Mouse (Mus musculus): Measurements from ENCODE around the gene Eef1akmt2. TPM values are rescaled to one million over a fixed set of nuclear protein-coding genes. Genes with fewer than 3 reads are reported as not detected.

Eef1akmt2 gene
- polyA plus RNA-seq, 1 experiment from 2014 or later: 80.9 TPM

DNA sequence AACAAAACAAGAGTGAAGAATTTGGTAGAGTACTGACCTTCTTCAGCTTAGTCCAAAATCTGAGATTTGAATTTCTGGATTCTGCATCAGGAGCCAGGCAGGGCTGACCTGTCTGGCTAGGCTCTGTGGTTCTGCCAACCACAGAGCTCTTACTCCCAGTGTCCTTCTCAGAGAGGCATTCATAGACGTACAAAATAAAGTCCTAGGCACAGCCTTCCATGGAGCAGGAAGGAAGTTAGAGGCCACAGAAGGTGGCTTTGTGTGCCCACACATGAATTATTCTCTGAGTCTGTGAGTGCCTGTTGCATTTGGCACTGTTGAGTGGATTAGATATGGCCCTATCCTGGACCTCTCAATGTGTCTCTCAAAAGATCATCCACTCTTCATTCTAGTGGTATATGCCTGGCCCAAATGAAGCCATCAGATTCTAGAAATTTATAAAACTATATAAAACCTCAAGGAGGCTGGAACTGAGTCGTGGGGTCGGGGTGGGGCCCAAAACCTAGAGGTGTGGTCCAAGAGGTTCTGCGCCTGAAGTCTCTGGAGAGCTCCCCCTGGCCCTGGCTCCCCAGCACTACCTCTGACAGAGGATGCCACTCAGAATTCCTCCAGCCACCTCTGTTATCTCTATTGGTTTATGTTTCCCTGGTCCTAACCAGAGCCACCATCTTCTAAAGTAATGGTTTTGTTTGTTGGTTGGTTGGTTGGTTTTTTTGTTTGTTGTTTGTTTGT lies 36.2 kb upstream of the Eef1akmt2 start:
- WGBS: 67% methylated on average over 4 of the region's 4 CpGs
- H3K27me3 ChIP-seq (ENCODE audit: poor library complexity, severe bottlenecking): no peaks in the 10 kb centered on the region
- peaks cover 21% of the 10 kb centered on the region for H3K36me3 ChIP-seq (replicated peaks)
- H3K4me1 ChIP-seq: peaks cover 11% of the 10 kb centered on the region; the same call in 1 of the 2 replicates
- no peak overlapping the region for H3K27ac ChIP-seq
- no peak overlapping the region for H3K4me3 ChIP-seq
- no peaks in the 10 kb centered on the region for H3K9me3 ChIP-seq
- DNase-seq (ENCODE audit: extremely low spot score, low spot score): no peak

DNA sequence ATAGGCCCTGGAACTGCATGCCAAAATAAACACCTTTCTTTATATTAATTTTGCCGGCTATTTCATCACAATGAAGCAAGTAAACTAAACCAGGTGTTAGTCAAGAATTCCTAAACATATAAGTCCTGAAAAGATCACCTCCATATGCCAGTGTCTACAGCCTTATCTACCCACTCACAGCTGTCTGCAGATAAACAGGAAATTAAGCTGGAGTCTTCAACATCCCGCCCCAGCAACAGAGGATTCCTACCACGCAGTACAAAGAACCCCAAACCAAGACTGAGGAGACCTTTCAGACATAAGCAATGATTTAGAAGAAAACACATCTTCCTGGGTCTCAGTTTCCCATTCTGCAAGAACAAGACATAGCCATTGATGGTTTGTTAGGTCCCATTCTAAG lies 35.6 kb upstream of the Eef1akmt2 start:
- H3K4me3 ChIP-seq: no peak overlapping the region
- H3K27ac ChIP-seq: no peak overlapping the region
- H3K4me1 ChIP-seq: peaks cover 11% of the 10 kb centered on the region; the same call in 1 of the 2 replicates
- no peaks in the 10 kb centered on the region for H3K27me3 ChIP-seq (ENCODE audit: poor library complexity, severe bottlenecking)
- 84% methylated on average over 3 of the region's 3 CpGs for WGBS
- no peak for DNase-seq (ENCODE audit: extremely low spot score, low spot score)
- H3K36me3 ChIP-seq (replicated peaks): peaks cover 27% of the 10 kb centered on the region
- no peaks in the 10 kb centered on the region for H3K9me3 ChIP-seq

DNA sequence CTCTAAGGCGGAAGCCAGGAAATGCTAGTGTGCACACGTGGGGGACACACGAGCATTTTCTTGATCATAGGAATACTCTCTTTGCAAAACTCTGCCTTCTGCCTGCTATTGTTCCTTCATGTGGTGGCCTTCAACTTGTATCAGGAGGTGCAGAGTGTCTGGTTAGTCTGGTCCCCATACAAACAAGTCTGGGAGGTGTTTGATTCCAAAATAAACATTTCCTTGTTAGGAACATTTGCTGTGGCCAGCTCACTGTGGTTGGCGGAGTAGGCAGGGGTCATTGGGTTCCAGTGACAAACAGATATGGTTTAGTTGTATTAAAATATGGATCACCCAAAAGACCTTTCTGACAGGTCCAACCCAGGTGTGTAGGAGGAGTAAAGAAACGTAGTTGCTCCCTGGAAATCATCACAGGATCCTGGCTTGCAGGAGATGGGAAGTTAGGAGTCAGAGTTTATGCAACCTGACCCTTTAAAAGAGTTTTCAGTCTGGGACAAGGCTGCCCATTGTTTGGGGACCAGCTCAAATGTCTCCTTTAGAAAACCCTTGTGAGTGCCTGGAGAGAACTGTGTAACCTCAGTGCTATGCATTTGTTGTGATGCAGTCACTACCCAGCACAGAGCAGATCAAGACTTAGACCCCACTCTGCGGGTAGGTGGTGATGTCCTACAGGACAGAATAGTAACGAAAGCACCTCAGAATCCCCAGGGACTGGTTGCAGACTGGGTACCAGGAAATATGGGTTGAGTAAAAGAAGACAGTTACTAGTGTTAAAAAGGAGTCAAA lies 34.7 kb upstream of the Eef1akmt2 start:
- H3K4me1 ChIP-seq: peaks cover 11% of the 10 kb centered on the region; the same call in 1 of the 2 replicates
- no peak for DNase-seq (ENCODE audit: extremely low spot score, low spot score)
- WGBS: 70% methylated on average over 7 of the region's 7 CpGs
- peaks cover 36% of the 10 kb centered on the region for H3K36me3 ChIP-seq (replicated peaks)
- H3K27ac ChIP-seq: peak overlapping the region; percentile 32; the same call in 1 of the 2 replicates
- no peaks in the 10 kb centered on the region for H3K9me3 ChIP-seq
- H3K27me3 ChIP-seq (ENCODE audit: poor library complexity, severe bottlenecking): no peaks in the 10 kb centered on the region
- H3K4me3 ChIP-seq: no peak overlapping the region

DNA sequence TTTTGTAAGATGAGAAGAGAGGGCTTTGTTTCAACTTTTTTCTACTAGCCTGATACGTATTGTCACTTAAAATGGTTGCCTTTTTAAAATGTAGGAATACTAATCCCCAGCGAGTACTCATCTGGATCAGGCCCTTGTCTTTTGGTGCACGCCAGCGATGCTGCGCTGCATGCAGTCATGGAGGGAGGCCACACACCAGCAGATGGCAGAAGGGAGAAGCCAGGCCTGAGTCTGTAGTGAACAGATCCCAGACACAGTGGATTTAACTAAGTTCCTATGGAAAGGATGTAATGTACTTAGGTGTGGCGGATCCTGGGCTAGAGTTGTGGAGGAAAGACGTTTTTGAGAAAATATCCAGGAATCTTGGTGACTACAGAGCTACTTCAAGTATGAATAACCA lies 31.6 kb upstream of the Eef1akmt2 start:
- peaks cover 66% of the 10 kb centered on the region for H3K36me3 ChIP-seq (replicated peaks)
- no peak overlapping the region for H3K27ac ChIP-seq
- 91% methylated on average over 7 of the region's 7 CpGs for WGBS
- H3K4me3 ChIP-seq: no peak overlapping the region
- no peaks in the 10 kb centered on the region for H3K9me3 ChIP-seq
- H3K4me1 ChIP-seq: peaks cover 11% of the 10 kb centered on the region; the same call in 1 of the 2 replicates
- H3K27me3 ChIP-seq (ENCODE audit: poor library complexity, severe bottlenecking): no peaks in the 10 kb centered on the region
- no peak for DNase-seq (ENCODE audit: extremely low spot score, low spot score)

DNA sequence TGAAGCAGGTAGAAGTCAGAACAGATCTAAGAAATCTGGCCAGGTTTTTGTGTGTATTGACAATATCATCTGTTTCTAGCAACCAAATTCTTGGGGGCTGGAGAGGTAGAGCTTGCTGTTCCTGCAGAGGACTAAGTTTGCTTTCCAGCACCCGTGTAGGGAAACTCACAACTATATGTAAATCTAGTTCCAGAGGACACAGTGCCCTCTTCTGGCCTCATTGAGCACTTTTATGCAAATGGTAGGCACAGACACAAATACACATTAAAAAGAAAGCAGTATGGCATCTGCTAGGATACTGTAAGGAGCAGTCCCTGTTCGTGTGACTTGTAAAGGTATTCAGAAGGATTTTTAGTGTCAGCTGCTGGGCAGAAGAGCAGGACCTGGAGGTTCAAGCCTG lies 29.9 kb upstream of the Eef1akmt2 start:
- H3K4me3 ChIP-seq: no peak overlapping the region
- no peak for DNase-seq (ENCODE audit: extremely low spot score, low spot score)
- 73% methylated on average over 2 of the region's 2 CpGs for WGBS
- peaks cover 6% of the 10 kb centered on the region; the same call in 1 of the 2 replicates for H3K4me1 ChIP-seq
- peaks cover 83% of the 10 kb centered on the region for H3K36me3 ChIP-seq (replicated peaks)
- H3K27me3 ChIP-seq (ENCODE audit: poor library complexity, severe bottlenecking): no peaks in the 10 kb centered on the region
- H3K27ac ChIP-seq: no peak overlapping the region
- no peaks in the 10 kb centered on the region for H3K9me3 ChIP-seq

DNA sequence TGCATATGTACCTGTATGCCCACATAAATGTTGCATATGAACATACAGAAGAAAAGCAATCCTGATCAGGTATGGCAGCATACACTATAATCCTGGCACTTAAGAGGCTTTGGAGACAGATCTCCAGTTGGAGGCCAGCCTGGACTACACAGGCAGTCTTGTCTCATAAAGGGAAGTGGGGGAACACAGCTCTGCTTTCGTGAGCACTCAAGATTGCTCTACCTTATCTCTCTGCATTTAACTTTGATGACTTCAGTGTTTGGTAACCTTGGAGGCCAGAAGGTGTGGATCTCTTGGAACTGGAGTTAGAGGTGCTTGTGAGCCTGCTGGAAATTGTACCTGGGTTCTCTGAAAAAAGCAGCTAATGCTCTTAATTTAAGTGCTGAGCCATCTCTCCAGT lies 27.8 kb upstream of the Eef1akmt2 start:
- no peaks in the 10 kb centered on the region for H3K27me3 ChIP-seq (ENCODE audit: poor library complexity, severe bottlenecking)
- H3K36me3 ChIP-seq (replicated peaks): peaks cover 99% of the 10 kb centered on the region
- no peak for DNase-seq (ENCODE audit: extremely low spot score, low spot score)
- 93% methylated on average over 1 of the region's 1 CpGs for WGBS
- H3K27ac ChIP-seq: no peak overlapping the region
- no peaks in the 10 kb centered on the region for H3K9me3 ChIP-seq
- H3K4me3 ChIP-seq: no peak overlapping the region
- no peaks in the 10 kb centered on the region for H3K4me1 ChIP-seq

DNA sequence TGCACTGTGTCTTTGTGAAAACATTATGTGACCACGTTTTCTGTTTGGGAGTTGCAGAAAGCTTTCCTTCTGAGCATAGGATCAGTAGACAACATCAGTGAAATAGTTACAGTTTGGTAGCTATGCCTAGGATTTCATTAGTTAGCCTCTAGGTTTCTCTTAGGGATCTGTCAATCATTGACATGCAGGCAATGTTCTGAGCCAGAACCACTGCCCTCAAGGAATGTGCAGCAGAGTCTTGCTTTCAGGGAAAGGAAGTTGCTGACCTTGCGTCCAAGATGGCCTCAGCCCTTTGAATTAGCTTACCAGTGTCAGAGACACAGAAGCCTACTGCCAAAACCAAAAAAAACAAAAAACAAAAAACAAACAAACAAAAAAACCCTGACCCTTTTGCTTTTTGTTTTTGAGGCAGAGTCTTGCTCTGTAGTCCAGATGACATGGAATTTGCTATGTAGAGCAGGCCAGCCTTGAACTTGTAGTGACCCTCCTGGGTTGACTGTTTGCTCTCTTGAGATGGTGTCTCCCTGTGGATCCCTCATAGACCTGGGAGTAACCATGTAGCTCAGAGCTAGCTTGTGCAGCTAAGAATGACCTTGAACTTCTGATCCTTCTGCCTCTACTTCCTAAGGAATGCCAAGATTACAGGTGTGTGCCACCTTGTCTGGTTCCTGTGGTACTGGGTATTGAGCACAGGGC lies 23.1 kb upstream of the Eef1akmt2 start:
- 89% methylated on average over 2 of the region's 2 CpGs for WGBS
- no peak for DNase-seq (ENCODE audit: extremely low spot score, low spot score)
- peaks cover 98% of the 10 kb centered on the region for H3K36me3 ChIP-seq (replicated peaks)
- no peaks in the 10 kb centered on the region for H3K27me3 ChIP-seq (ENCODE audit: poor library complexity, severe bottlenecking)
- no peaks in the 10 kb centered on the region for H3K4me1 ChIP-seq
- H3K27ac ChIP-seq: no peak overlapping the region
- H3K9me3 ChIP-seq: no peaks in the 10 kb centered on the region
- H3K4me3 ChIP-seq: no peak overlapping the region

DNA sequence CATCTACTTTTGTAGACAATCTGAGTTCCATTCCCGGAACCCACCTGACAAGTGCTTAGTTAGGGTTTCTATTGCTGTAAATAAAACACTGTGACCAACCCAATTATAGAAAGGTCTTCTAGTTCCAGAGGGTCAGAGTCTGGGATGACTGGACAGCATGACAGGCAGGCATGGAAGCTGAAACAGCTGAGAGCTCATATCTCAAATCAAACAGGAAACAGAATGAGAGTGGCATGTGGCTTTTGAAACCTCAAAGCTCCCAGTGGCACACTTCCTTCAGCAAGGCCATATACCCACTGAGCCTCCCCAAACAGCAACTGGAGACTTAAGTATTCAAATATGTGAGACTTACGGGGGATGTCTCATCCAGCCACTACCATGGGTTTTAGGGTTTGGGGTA lies 20.6 kb upstream of the Eef1akmt2 start:
- no peak overlapping the region for H3K27ac ChIP-seq
- peaks cover 94% of the 10 kb centered on the region for H3K36me3 ChIP-seq (replicated peaks)
- H3K4me1 ChIP-seq: no peaks in the 10 kb centered on the region
- DNase-seq (ENCODE audit: extremely low spot score, low spot score): no peak
- WGBS: 95% methylated on average over 2 of the region's 2 CpGs
- H3K9me3 ChIP-seq: no peaks in the 10 kb centered on the region
- H3K4me3 ChIP-seq: no peak overlapping the region
- no peaks in the 10 kb centered on the region for H3K27me3 ChIP-seq (ENCODE audit: poor library complexity, severe bottlenecking)

DNA sequence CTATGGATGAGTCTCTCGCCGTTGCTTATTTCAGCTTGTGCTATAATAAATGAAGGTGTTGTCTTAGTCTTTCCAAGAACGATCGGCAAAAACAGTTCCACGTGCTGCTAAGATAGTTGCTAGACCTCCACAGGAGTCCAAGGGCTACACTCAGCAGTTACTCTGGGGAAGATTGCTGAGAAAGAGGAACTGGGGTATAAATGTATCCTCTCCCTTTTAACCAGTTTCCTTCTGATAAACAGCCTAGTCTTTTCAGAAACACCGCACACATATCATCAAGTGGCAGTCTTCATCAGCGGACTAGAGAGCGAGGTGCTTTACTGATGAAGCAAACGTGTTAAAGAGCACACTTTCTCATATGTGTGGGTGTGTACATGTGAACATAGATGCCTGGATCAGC lies 13.8 kb upstream of the Eef1akmt2 start:
- 96% methylated on average over 9 of the region's 9 CpGs for WGBS
- H3K9me3 ChIP-seq: no peaks in the 10 kb centered on the region
- H3K27me3 ChIP-seq (ENCODE audit: poor library complexity, severe bottlenecking): no peaks in the 10 kb centered on the region
- H3K4me3 ChIP-seq: no peak overlapping the region
- H3K4me1 ChIP-seq: no peaks in the 10 kb centered on the region
- no peak overlapping the region for H3K27ac ChIP-seq
- H3K36me3 ChIP-seq (replicated peaks): peaks cover 60% of the 10 kb centered on the region
- DNase-seq (ENCODE audit: extremely low spot score, low spot score): no peak

DNA sequence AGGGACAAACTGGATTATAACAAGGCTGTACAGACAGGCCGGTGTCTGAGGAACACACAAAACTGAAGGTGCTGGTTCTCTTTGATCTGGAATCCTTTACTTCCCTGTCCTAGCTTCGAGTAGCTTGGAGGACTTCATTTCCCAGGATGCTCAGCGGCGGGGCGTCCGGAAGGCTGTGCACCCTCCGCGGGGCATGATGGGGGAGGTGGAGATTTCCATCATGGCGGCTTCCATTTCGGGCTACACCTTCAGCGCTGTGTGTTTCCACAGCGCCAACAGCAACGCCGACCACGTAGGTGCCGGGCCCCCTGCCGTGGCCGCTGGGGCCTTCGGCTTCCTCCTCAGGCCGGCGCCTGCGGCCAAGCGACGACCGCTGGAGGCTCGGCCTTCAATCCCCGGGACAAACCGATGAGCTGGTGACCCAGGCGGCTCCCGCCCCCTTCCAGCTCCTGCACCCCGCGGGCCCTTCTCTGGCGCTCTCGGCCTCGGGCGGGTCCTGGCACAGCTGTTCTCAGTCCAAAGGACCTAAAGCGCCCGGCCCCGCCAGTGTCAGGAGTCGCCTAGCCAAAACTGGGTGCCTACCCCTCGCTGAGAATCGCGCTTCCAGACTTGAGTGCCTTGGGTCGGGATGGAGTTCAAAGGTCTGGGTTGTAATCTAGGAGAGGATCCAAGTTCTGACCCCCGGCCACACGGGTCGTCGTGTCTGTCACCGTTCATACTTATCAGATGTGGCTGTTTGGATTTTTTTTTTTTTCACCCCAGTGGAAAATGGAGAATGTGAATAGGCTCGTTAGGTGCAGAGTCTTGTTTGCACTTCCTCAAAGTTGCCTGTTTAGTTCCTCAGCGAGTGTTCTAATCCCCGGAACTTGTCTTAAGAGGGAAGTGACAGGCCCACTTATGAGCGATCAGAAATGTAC lies 6.8 kb upstream of the Eef1akmt2 start, which contains the start of gene Abraxas2:
Gene Abraxas2, plus strand, starts transcription at position 184 of the 917 bp plus-strand sequence.
- under 1% methylated on average over 53 of the region's 53 CpGs for WGBS
- DNase-seq (ENCODE audit: extremely low spot score, low spot score): peak; percentile 88
- H3K4me3 ChIP-seq: peak within 1 kb of the TSS; percentile 100

DNA sequence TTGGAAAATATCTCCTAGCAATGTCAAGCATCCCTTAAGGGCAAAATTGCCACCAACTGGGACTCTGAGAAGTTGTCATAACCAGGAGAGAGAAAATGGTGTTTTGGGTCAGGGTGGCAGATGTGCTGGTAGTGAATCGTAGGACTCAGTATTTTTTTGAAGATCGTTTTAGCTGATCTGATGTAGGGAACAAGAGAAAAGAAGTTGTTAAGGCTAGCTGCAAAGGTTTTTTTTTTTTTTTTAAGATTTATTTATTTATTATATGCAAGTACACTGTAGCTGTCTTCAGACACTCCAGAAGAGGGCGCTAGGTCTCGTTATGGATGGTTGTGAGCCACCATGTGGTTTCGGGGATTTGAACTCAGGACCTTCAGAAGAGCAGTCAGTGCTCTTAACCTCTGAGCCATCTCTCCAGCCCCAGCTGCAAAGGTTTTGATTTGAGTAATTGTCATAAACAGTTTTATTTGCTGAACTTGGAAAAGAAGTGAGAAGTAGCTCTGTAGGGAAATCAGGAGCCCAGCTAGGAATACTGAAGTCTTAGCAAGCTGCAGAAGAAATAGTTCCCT lies 5.7 kb upstream of the Eef1akmt2 start:
- H3K9me3 ChIP-seq: no peaks in the 10 kb centered on the region
- 70% methylated on average over 5 of the region's 5 CpGs for WGBS
- H3K27ac ChIP-seq: no peak overlapping the region
- H3K27me3 ChIP-seq (ENCODE audit: poor library complexity, severe bottlenecking): no peaks in the 10 kb centered on the region
- H3K4me1 ChIP-seq: peaks cover 24% of the 10 kb centered on the region
- H3K36me3 ChIP-seq (replicated peaks): no peaks in the 10 kb centered on the region
- H3K4me3 ChIP-seq: no peak overlapping the region
- DNase-seq (ENCODE audit: extremely low spot score, low spot score): no peak

More for the DNA sequence above, 6.8 kb upstream of the Eef1akmt2 start, which contains the start of gene Abraxas2:
- Histone ChIP-seq H3K9me3 (no peaks in the 10 kb centered on the region), H3K27ac (peak within 1 kb of the TSS; percentile 94), H3K27me3 (ENCODE audit: poor library complexity, severe bottlenecking) (no peaks in the 10 kb centered on the region), H3K36me3 (replicated peaks) (no peaks in the 10 kb centered on the region), H3K4me1 (peaks cover 17% of the 10 kb centered on the region)
